Mouse (Mus musculus) liver, postnatal 0 days (tissue): ENCODE data around the gene Rfx4.

Experiments
- CTCF ChIP-seq: sonication (generic); IDR thresholded peaks from 2 replicates; pipeline ENCODE4 v1.5.1; 2016; ENCODE audit warnings: antibody characterized with exemption, low read depth
- EP300 ChIP-seq: IDR thresholded peaks from 2 replicates; pipeline ENCODE4 v1.6.1; 2016; ENCODE audit warnings: antibody characterized with exemption, low read depth, mild to moderate bottlenecking

GRCm38 (mm10) chr10:84706543-84706942 lies 49.3 kb upstream of the Rfx4 start:
- TF ChIP-seq CTCF (no peak), EP300 (no peak)
